ENCODE assay signal across 13 mouse cellular contexts in genomic region chr17:49863597-49863996, GRCm38 (mm10).
DNase-seq lines count a peak whose midpoint lies in the region; ATAC-seq and TF ChIP-seq lines count a peak whose summit lies in the region.
"Had no signal": no experiment of that assay in that cellular context is flagged by ENCODE, and none has a peak within 500 bp of the region (broad histone marks: within the 10 kb centered on the region; RNA-seq: fewer than 3 reads in every experiment).

No protein-coding gene starts in this region.

- H3K9me3 ChIP-seq in hindbrain, embryonic 14.5 days (ENCODE audit: control insufficient read depth, low read length): no peaks in the 10 kb centered on the region
- H3K9me3 ChIP-seq in midbrain, embryonic 13.5 days: no peaks in the 10 kb centered on the region

- no peak for TF ChIP-seq POLR2A in brain, embryonic 14.5 days (IDR thresholded peaks at IDR 0.05; ENCODE audit: borderline replicate concordance, extremely low read depth, insufficient read depth, insufficient read length, poor library complexity, severe bottlenecking)

- 44% methylated on average over 5 of the region's 5 CpGs for WGBS in hindbrain, embryonic 14.5 days
- WGBS in midbrain, embryonic 13.5 days: 17% methylated on average over 5 of the region's 5 CpGs

- H3K4me2 ChIP-seq in hindbrain, embryonic 14.5 days (replicated peaks): no peak overlapping the region
- no peak overlapping the region for H3K4me2 ChIP-seq in midbrain, embryonic 13.5 days (replicated peaks)

- H3K4me1 ChIP-seq in hindbrain, embryonic 14.5 days (replicated peaks; ENCODE audit: control insufficient read depth, insufficient read depth, low read length): peaks cover 14% of the 10 kb centered on the region; the same call in 1 of the 2 replicates
- peaks cover 30% of the 10 kb centered on the region for H3K4me1 ChIP-seq in midbrain, embryonic 13.5 days (replicated peaks)

- DNase-seq in cerebellum, postnatal 25 days: peak; percentile 28 to 47
- no peak for DNase-seq in cerebellum, adult 11-12 months
- DNase-seq in brain, embryonic 14.5 days (ENCODE audit: low read depth): peak; percentile 62
- no peak for DNase-seq in hindbrain, embryonic 14.5 days (ENCODE audit: low spot score)
- no peak for DNase-seq in urinary bladder, postnatal 14 days (ENCODE audit: low spot score)
- no peak for DNase-seq in ovary, postnatal 36 days (ENCODE audit: low spot score)
- DNase-seq in retina, postnatal 1 day: no peak
- DNase-seq: kidney, adult 11 months; right cerebral cortex, adult 18-20 months had no signal

- 0 out of 2 replicates have a peak, but pooled peaks have one; percentile 6 for ATAC-seq in hindbrain, embryonic 14.5 days (ENCODE audit: low FRiP score)
- no peak; the same call in none of the 2 replicates for ATAC-seq in midbrain, embryonic 13.5 days
- ATAC-seq: activated CD4-positive, CD25-positive, alpha-beta regulatory T cell, adult 4 months had no signal

- 0 out of 2 replicates have a peak overlapping the region, but pooled peaks have one; percentile 18 for H3K27ac ChIP-seq in hindbrain, embryonic 14.5 days
- H3K27ac ChIP-seq in midbrain, embryonic 13.5 days: peak overlapping the region; percentile 68

- TF ChIP-seq CTCF in brain, embryonic 14.5 days (IDR thresholded peaks at IDR 0.05; ENCODE audit: borderline replicate concordance, extremely low read depth, insufficient read depth, insufficient read length): no peak

- H3K36me3 ChIP-seq in hindbrain, embryonic 14.5 days (replicated peaks; ENCODE audit: control insufficient read depth, insufficient read depth): no peaks in the 10 kb centered on the region
- H3K36me3 ChIP-seq in midbrain, embryonic 13.5 days: no peaks in the 10 kb centered on the region
- H3K36me3 ChIP-seq: G1E had no signal

- H3K9ac ChIP-seq in hindbrain, embryonic 14.5 days: no peak overlapping the region
- no peak overlapping the region for H3K9ac ChIP-seq in midbrain, embryonic 13.5 days (replicated peaks)

- no peak overlapping the region for H3K4me3 ChIP-seq in hindbrain, embryonic 14.5 days (replicated peaks; ENCODE audit: low read length)
- no peak overlapping the region for H3K4me3 ChIP-seq in midbrain, embryonic 13.5 days (replicated peaks)
- H3K4me3 ChIP-seq: myocyte had no signal

- H3K27me3 ChIP-seq in hindbrain, embryonic 14.5 days (ENCODE audit: control insufficient read depth, insufficient read depth, low read length): no peaks in the 10 kb centered on the region
- no peaks in the 10 kb centered on the region for H3K27me3 ChIP-seq in midbrain, embryonic 13.5 days

Comparison
In these comparisons a context has a peak if more than half of its experiments do, and no peak if none do; other contexts are left out.
1. DNase-seq: peak in cerebellum, postnatal 25 days (2 of 2) and brain, embryonic 14.5 days (single experiment); none in cerebellum, adult 11-12 months (single experiment), hindbrain, embryonic 14.5 days (single experiment), urinary bladder, postnatal 14 days (single experiment), ovary, postnatal 36 days (single experiment) and retina, postnatal 1 day (single experiment).